Mouse (Mus musculus): Measurements from ENCODE around the gene Tfap4. TPM values are rescaled to one million over a fixed set of nuclear protein-coding genes. Genes with fewer than 3 reads are reported as not detected.
A peak's percentile ranks its signal among the peaks of the same experiment; 100 is the strongest.

Gene Tfap4
- polyA plus RNA-seq, 1 experiment = 6.9 TPM

DNA sequence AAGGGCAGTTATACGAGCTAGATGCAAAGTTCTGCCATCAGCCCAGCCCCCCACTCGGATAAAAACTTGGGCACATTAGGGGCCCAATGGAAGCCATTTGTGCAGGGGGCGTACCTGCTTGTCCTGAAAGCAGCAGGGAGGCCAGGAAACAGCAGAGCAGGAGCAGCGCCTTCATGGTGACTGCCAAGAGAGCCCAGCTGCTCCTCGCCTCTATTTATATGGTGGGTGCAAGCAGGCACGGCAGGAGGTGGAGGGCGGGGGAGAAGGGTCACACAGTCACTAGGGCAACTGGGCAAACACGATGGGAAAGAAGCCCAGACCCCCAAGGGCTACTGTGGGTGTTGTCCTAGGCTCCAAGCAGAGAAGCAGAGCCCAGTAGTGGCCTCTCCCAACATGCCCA is 36.8 kb downstream of the Tfap4 start:
- no peak for DNase-seq (ENCODE audit: extremely low spot score in 1 of 2, low spot score in 1 of 2)

DNA sequence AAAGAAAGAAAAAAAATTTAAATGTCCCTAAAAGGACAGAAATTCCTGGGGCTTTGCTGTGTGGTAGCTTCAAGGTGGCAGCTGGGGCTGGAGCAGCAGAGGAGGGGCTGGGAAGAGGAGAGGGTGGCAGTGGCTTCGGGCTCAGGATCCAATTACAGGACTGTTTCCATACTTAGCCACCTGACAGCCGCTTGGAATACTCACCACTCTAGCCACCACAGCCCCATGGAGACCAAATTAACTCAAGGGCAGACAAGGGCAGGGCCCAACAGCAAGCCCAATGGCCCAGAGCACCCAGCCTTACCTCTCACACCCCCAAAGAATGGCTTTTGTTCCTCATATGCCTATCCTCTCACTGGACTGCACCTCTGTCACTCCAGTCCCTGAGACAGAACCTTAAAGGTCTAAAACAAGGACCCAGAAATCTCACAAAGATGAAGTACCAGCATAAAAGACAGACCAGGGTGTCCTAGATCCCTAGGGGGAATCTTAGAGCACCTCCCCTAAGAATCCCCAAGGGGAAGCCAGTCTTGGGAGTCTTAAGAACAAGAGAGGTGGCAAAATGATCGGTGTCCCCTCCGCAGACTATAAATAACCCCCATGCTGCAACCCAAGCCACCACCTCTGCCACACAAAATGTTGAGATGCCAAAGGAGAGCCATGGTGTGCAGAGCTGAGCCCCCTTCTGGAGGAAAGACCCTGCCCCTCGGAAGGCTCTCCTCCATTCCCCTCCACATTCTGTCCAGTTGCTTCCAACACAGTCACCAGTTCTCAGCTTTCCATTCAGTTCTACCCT is 37.7 kb downstream of the Tfap4 start:
- DNase-seq (ENCODE audit: extremely low spot score in 1 of 2, low spot score in 1 of 2) = no peak

- DNase-seq (ENCODE audit: extremely low spot score in 1 of 2, low spot score in 1 of 2) = no peak
These were observed 38.5 kb downstream of the Tfap4 start for GRCm38 (mm10) chr16:4521074-4521667.

- DNase-seq (ENCODE audit: extremely low spot score in 1 of 2, low spot score in 1 of 2) = no peak
These were observed 39.0 kb downstream of the Tfap4 start for GRCm38 (mm10) chr16:4520673-4521072.

GRCm38 (mm10) chr16:4519825-4520224 is 39.8 kb downstream of the Tfap4 start:
- no peak for DNase-seq (ENCODE audit: extremely low spot score in 1 of 2, low spot score in 1 of 2)

DNA sequence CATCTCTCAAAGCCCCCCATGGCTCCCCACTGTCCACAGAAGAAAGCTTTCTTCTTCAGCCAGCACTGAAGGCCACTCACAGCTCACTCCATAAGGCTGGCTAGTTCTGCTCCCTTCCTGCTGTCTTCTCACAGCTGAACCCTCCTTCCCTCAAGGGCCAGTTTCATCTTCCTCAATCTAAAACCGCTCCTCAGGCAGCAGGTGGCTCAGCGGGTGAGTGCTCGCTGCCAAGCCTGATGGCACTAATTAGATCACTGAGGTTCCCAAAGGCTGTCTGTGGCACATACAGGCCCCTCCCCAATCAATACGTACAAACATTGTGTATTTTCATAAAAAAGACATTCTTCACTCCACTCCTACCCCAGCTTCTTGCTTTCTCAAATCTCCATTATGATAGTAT is 40.5 kb downstream of the Tfap4 start:
- DNase-seq (ENCODE audit: extremely low spot score in 1 of 2, low spot score in 1 of 2) = no peak

GRCm38 (mm10) chr16:4517906-4518305 is 41.7 kb downstream of the Tfap4 start:
- no peak for DNase-seq (ENCODE audit: extremely low spot score in 1 of 2, low spot score in 1 of 2)

- no peak for DNase-seq (ENCODE audit: extremely low spot score in 1 of 2, low spot score in 1 of 2)
These were observed 45.3 kb downstream of the Tfap4 start for GRCm38 (mm10) chr16:4514383-4514782.

DNA sequence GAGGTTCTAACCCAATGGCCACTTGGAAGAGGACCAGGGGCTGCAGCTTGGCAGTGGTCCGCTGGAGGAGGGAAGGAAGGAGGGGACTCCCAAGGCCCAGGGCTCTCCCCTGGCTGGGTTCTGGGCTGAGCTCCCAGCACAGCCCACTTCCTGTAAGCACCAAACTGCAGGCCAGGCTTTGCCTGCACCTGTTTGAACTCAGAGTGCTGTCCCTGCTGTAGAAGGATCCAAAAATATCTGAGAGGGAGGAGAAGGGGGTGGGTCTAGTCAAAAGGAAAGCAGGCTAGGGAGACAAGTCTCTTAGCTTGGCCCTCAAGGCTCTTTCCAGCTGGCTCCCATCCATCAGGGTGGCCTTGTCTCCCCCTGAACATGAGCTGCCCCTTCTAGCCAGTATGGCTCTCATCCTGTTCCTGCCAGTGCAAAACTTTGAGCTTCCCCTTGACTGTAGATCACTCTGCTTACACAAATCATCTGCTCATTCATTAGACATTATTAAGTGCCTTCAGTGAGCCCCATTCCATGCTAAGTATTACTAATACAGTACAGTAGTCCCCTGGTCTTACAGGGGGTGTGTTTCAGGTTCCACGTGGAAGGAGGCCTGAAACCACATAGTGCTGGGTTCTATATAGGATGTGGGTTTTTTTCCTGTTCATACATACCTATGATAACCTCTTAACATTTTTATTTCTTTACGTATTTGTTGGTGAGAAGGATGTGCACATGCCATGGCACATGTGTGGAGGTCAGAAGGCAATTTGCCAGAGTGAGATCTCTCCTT is 46.8 kb downstream of the Tfap4 start:
- DNase-seq (ENCODE audit: extremely low spot score in 1 of 2, low spot score in 1 of 2) = peak in 1 of 2 experiments; percentile 20

- DNase-seq (ENCODE audit: extremely low spot score in 1 of 2, low spot score in 1 of 2) = no peak
These were observed 48.3 kb downstream of the Tfap4 start for GRCm38 (mm10) chr16:4511371-4511770.

DNA sequence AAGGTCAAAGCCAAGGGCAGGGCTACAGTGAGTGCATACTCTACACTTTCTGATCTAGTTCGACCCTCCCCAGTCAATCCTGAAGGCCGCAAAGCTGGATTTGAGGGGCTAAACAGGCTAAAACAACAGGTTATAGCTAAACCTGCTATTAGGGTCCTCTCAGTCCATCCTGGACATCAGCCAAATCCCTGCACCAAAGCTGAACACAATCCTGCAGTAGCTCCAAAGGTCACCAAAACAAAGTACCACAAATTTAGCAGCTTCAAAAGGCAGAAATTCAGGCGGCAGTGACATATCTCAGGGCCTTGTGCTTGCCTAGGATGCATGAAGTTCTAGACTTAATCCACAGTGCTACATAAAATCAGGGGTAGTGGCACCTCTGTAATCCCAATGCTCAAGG is 53.5 kb downstream of the Tfap4 start:
- DNase-seq (ENCODE audit: extremely low spot score in 1 of 2, low spot score in 1 of 2) = no peak

GRCm38 (mm10) chr16:4503495-4503894 is 56.2 kb downstream of the Tfap4 start:
- DNase-seq (ENCODE audit: extremely low spot score in 1 of 2, low spot score in 1 of 2) = no peak

DNA sequence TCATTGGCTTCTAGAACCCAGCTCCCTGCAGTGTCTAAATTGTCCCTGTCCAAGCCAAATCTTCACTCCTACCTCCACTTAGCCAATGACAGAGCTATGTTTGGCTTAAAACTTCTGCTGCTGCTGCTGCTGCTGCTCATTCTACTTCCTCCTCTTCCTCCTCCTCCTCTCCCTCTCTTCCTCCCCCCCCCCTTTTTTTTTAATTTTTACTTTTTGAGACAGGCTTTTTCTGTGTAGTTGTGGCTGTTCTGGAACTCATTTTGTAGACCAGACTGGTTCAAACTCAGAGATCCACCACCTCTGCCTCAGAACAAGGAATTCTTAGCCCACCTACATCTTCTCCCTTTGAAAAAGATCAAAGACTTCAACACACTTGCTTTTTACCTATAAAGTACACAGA is 57.1 kb downstream of the Tfap4 start:
- DNase-seq (ENCODE audit: extremely low spot score in 1 of 2, low spot score in 1 of 2) = no peak

- no peak for DNase-seq (ENCODE audit: extremely low spot score in 1 of 2, low spot score in 1 of 2)
These were observed 58.0 kb downstream of the Tfap4 start for GRCm38 (mm10) chr16:4501703-4502102.

DNA sequence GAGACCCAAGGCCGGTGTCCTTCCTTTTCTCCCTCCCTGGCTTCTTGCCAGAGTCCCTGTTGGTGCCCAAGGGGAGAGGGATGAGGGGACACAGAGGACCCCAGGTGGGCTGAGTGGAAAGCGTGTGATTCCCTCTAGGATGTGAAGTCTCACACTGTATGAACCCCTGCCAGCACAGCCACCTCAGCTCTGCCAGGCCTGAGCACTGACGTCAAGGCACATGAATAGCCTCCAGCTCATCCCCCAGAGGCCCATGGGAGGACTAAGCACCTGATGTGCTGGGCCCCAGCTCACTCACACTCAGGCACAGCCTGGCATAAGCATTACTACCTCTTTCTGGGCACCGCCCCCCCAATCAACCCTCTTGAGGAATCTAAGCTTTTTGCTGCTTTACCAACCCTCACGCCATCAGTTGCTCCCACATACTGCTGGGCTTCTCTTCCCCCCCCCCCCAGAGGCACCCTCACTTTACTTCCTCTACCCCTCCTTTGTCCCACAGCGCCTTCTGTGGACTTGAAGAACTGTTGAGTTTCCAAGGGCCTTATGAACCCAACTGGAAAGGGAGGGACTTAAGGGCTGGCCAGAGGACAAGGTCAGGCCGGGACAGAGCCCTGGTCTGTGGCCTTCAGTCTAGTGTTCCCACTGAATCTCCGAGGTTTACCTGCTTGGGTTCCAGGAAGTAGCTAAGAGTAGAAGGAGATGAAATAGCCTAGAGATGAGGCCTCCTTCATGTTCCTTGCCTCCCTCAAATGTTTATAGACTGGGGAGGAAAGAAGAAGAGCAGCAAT is 58.9 kb downstream of the Tfap4 start:
- DNase-seq (ENCODE audit: extremely low spot score in 1 of 2, low spot score in 1 of 2) = peak in 1 of 2 experiments; percentile 20

GRCm38 (mm10) chr16:4497762-4498607 is 61.7 kb downstream of the Tfap4 start:
- no peak for DNase-seq (ENCODE audit: extremely low spot score in 1 of 2, low spot score in 1 of 2)

DNA sequence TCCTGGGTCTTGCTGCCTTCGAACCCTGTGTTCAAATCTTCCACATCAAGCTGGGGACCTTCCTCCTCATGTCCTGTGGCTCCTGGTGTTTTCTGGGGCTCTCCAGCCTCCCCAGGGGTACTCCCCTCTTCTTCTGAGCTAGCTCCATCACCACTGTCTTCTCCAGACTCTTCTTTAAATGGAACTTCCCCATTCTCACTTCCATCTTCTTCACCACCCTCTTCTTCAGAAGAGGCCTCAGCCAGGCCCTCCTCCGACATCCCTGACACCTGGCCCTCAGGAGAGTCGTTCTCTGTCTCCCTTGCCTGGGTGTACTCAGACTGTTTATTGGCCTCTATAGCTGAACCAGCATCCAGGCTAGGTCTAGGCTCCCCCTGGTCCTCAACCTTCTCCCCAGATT is 63.2 kb downstream of the Tfap4 start:
- DNase-seq (ENCODE audit: extremely low spot score in 1 of 2, low spot score in 1 of 2) = no peak

DNA sequence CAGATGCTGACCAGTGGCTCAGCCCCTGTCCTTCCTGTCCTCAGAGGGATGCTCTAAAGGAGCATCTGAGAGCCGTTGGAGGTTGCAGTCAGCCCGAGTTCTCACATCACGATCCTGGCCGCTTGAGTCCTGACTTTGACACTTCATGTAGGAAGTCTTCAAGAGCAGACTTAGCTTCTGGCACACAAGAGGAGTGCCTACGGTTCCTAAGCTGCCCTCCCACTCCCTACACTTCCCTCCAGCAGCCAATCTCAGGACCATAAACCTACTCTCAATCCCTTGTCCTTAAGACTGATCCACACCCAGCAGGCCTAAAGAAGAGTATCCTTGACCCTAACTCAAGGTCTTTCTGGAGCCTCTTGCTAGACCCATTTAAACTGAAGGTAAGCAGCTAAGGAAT is 63.8 kb downstream of the Tfap4 start:
- peak in 1 of 2 experiments; percentile 53 for DNase-seq (ENCODE audit: extremely low spot score in 1 of 2, low spot score in 1 of 2)

Data from frontal cortex, adult 2 months (tissue).